Mouse (Mus musculus) CH12F3 (cell line): ENCODE measurements around the gene Bbc3.

Experiments used
- in situ Hi-C: fragments of 300-500 bp; cut with MboI; formaldehyde crosslinking; loops from 2 replicates; pipeline ENCODE4 v1.14.3; 2020; ENCODE audit warnings: low sequenced_read_pairs

The Bbc3 gene

DNA sequence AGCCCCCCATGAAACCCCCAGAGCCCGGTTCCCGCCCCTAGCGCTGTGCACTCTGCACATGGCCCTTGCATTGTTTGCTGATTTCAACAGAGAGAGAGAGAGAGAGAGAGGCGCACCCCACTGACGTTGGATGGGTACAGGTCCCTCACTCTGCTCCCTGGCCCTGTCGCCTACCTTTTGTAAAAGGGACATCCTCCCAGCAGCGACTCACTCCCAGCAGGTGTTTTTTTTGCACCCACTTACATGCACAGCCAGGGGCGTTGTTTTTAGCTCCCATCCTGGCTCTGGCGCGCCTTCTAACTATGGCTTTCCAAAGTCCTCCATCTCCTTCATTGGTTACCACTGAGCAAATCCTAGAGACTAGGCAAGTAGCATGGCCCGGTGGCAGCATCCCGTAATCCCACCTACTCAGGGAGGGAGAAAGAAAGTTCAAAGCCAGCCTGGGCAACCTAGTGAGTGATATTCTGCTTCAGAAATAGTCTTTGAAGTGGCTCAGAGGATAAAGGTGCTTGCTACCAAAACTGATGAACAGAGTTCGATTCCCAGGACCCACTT, 6.1 kb downstream of the Bbc3 start:
- in situ Hi-C loops: no loop called here

- in situ Hi-C loops: no loop called here
These were observed 7.1 kb downstream of the Bbc3 start for GRCm38 (mm10) chr7:16315222-16315759.

DNA sequence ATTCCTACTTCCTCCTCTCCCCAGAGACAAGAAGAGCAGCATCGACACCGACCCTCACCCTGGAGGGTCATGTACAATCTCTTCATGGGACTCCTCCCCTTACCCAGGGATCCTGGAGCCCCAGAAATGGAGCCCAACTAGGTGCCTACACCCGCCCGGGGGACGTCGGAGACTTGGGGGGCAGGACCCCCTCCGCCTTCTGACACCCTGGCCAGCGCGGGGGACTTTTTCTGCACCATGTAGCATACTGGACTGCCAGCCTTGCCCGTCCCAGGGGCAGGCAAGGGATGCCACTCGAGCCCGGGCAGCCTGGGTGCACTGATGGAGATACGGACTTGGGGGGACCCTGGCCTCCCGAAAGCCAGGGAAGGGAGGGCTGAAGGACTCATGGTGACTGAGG, 8.9 kb downstream of the Bbc3 start:
- in situ Hi-C loops: no loop called here

DNA sequence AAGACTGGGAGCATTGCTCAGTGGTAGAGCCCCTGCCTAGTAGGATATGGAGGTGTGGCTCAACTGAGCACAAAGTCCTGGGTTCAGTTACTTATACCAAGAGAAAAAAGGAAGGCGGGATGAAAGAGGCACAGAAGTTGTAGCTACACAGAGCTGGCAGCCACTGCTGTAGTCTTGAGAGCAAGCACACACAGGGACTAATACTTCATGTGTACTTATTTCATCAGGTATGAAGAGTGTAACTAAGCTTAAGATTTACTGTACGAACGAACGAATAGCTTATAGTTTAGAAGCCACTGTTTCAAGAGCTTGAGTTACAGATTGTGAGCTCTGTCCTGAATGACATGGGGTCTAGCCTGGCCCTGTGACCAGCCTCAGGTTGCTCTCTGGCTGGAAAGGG, 11.0 kb downstream of the Bbc3 start:
- in situ Hi-C loops: no loop called here

GRCm38 (mm10) chr7:16320479-16320878, 12.3 kb downstream of the Bbc3 start:
- in situ Hi-C loops: no loop called here

DNA sequence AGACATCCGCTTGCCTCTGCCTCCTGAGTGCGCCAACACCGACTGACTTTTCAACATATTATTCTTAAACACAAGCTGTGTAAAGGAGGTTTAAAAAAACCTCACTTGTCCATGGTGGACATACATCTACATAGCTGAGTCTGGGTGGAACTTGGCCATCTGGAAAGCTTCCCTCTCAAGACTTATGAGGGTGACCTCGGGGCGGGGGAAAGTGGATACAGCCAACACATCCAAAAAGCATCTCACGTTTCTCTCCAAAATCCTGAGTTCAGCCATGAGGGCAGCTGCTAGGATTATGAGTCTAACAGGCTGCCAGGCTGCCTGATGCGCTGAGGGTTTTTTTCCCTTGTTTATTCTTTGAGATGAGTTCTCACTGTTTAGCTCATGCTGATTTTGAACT, 16.5 kb downstream of the Bbc3 start:
- in situ Hi-C loops: no loop called here

- in situ Hi-C loops: no loop called here
These were observed 17.9 kb downstream of the Bbc3 start for GRCm38 (mm10) chr7:16325920-16326606.

GRCm38 (mm10) chr7:16326607-16326971, 18.4 kb downstream of the Bbc3 start:
- in situ Hi-C loops: no loop called here

DNA sequence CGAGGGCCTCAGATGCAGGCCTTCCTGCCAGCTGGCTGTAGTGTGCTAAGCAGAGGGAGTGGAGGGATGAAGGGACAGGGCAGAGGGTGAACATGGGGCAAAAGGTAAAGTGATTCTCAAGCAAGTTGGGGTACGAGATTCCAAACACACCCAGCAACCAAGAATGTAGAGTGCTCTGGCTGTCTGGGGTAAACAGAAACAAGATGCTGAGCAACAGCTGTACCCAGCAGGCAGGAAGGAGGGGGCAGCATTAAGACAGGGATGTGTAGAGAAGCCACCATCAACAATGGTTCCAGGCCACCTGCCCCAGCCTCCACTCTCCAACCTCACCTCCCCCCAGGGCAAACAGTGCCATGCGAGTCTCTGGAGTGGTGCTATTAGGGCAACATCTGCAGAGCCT, 21.0 kb downstream of the Bbc3 start:
- in situ Hi-C loops: no loop called here

DNA sequence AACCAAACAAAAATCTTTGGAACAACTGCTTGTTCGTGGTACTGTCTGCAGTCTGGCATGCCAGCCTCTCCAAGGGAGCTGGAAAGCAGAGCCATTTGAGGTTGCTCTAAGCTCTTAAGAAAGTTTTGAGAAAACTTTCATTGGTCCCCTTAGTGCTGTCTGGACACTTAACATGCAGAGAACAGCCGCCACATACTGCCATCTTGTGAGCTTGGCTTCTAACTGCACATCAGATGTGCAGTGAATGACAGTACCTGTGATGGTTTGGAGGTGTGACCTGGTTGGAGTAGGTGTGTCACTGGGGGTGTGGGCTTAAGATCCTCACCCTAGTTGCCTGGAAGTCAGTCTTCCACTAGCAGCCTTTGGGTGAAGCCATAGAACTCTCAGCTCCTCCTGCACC, 29.5 kb downstream of the Bbc3 start:
- in situ Hi-C loops: no loop called here

DNA sequence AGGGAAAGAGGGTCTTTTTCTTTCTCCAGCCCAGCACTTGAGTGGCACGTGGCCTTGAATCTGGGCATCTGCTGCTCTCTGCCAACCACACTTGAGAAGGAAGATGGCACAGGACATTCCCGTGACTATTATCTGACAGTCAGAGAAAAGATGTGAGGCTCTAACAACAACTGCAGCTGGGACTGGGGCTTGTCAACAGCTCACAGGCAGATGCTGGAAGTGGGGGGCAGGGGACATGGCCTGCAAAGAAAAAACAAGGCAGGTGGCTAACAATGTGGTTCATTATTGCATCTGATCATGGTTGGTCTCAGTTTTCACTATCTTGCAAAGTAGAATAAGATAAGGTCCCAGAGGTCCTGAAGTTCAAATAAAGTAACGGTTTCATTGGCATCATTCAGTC, 36.4 kb downstream of the Bbc3 start:
- in situ Hi-C loops: no loop called here

DNA sequence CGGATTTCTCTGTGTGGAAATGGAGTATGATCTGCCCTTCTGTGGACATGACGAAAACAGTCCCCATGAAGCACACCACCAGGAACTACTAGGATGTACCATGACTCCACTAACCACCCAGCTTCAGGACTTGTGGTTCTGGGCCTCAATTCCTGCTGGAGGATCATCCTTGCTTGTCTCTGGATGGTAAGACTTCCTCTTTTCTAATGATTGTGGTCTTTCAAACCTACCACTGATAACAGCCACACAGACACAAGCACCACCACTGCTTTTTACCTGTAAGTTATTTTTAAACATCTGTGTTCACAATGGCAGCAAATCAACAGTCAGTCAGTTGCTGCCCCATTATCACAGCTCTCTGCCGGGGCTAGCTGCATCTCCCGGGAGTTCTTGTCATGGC, 37.1 kb downstream of the Bbc3 start:
- in situ Hi-C loops: no loop called here

GRCm38 (mm10) chr7:16349999-16350398, 41.8 kb downstream of the Bbc3 start:
- in situ Hi-C loops: no loop called here

- in situ Hi-C loops: no loop called here
These were observed 47.8 kb downstream of the Bbc3 start for GRCm38 (mm10) chr7:16355854-16356594.

- in situ Hi-C loops: no loop called here
These were observed 49.4 kb downstream of the Bbc3 start for GRCm38 (mm10) chr7:16357602-16358001.

GRCm38 (mm10) chr7:16364319-16364718, 56.1 kb downstream of the Bbc3 start:
- in situ Hi-C loops: no loop called here

DNA sequence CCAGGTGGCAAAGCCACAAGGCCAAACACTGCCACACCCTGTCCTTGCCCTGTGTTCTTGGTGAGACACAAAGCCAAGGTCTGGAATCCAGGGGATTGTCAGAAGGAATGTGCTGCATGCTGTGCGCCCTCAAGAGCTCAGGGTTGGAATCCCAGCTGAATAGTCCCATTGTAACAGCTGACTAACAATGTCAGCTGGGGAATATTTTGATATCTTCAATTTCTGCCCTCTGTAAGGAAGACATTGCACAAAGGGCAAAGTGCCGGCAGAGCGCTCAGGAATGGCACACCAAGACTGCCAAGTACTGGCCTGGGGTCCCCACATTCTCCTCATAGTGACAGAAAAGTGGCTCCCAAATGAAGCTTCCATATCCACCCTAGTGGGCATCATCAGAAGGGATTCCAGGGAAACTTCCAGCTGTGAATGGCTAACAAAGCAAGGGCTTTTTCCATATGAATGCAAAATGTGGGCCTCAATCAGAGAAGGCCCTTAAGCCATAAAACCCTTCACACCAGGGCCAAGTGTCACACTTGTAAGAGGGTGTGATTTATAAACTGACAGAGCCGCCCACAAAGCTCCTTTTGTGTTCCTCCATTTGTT, 56.8 kb downstream of the Bbc3 start:
- in situ Hi-C loops: no loop called here

DNA sequence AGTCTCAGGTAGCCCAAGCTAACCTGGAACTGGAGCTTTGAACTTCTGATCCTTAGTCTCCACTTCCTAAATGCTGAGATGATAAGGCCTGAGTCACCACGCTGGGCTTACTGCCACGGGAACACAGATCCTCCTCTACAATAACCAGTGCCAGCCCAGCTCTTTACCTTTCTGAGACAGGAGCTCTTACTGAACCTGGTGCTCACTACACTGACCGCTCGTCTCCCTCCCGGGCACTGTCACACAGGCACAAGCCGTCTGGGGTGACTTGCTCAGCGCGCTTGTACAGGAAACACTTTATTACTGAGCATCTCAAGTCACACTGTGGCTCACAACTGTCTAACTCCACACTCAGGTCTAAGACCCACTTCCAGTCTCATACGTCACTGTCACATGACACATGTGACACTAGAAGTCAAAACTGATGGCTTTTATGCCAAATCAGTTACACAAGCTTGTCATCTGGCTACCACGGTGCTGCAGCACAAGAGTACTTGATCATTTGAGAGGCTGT, 58.0 kb downstream of the Bbc3 start:
- in situ Hi-C loops: no loop called here

DNA sequence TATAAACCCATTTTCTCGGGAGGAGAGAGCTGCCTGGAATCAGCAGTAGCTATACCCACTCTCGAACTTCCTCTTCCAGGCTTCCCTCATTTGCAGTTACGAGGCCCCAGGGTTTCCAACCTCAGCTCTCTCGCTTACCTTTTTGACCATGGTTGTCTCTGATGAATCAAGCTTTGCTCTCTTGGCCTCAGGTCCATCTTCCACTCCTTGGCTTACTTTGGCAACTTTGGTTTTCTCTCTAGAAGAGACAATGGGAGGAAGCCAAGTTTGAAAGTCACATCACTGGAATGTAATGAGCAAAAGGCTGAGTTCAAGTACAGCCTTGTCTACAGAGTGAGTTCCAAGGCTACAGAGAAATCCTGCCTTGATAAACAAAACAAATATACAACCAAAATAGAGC, 58.5 kb downstream of the Bbc3 start:
- in situ Hi-C loops: no loop called here
